Mouse (Mus musculus) heart, postnatal 0 days (tissue): ENCODE results near the gene Zfyve27.

ENCODE experiments used
- CTCF ChIP-seq: IDR thresholded peaks from 2 replicates; pipeline ENCODE4 v1.5.1; 2016; ENCODE audit warnings: antibody characterized with exemption, control low read depth, low read depth
- EP300 ChIP-seq: IDR thresholded peaks from 2 replicates; pipeline ENCODE4 v1.6.1; 2016; ENCODE audit warnings: antibody characterized with exemption, low read depth

- no peak for TF ChIP-seq CTCF
- TF ChIP-seq EP300 = no peak
Measured at GRCm38 (mm10) chr19:42204306-42204705, 40.6 kb downstream of the Zfyve27 start.
